Mouse (Mus musculus) embryonic facial prominence, embryonic 13.5 days (tissue): ENCODE data around the gene Dcaf4. TPM values are rescaled to one million over a fixed set of nuclear protein-coding genes. Genes with fewer than 3 reads are reported as not detected.

ENCODE experiments used
- ATAC-seq: fragments of 200-750 bp; cut with Nextera tagmentation; 2 replicates; pipeline ENCODE4 v1.8.0; 2017; ENCODE audit warnings: low read depth; ENCODE audit not compliant: insufficient number of reproducible peaks, insufficient read depth, low FRiP score, low TSS enrichment
- H3K27ac ChIP-seq: fragments of 300-500 bp; sonication (generic); 2 replicates; pipeline ENCODE4 v1.5.1; 2015; ENCODE audit warnings: moderate library complexity, mild to moderate bottlenecking, inconsistent platforms
- H3K27me3 ChIP-seq: fragments of 300-500 bp; sonication (generic); 2 replicates; pipeline ENCODE4 v1.6.1; 2015; ENCODE audit warnings: mild to moderate bottlenecking, inconsistent platforms
- H3K36me3 ChIP-seq: fragments of 300-500 bp; sonication (generic); 2 replicates; pipeline ENCODE4 v1.6.1; 2015; ENCODE audit warnings: mild to moderate bottlenecking, inconsistent platforms
- H3K4me1 ChIP-seq: fragments of 300-500 bp; sonication (generic); 2 replicates; pipeline ENCODE4 v1.6.1; 2015; ENCODE audit warnings: inconsistent platforms
- H3K4me2 ChIP-seq: fragments of 300-500 bp; sonication (generic); 2 replicates; pipeline ENCODE4 v1.6.1; 2015; ENCODE audit warnings: moderate library complexity, mild to moderate bottlenecking, inconsistent platforms
- H3K4me3 ChIP-seq: fragments of 300-500 bp; sonication (generic); 2 replicates; pipeline ENCODE4 v1.5.1; 2015; ENCODE audit warnings: mild to moderate bottlenecking, inconsistent platforms
- H3K9ac ChIP-seq: fragments of 300-500 bp; sonication (generic); 2 replicates; pipeline ENCODE4 v1.6.1; 2015; ENCODE audit warnings: mild to moderate bottlenecking, inconsistent platforms
- H3K9me3 ChIP-seq: fragments of 300-500 bp; sonication (generic); 2 replicates; pipeline ENCODE4 v1.6.1; 2016; ENCODE audit warnings: inconsistent platforms
- WGBS: fragments of 180-500 bp; shearing (Covaris S2); methylation state at CpG from one replicate; pipeline ENCODE4 v1.1.7; 2015; ENCODE audit warnings: mixed read lengths; 5-methylcytosine and 5-hydroxymethylcytosine counted together
- polyA plus RNA-seq: library from polyadenylated mRNA; unstranded; fragments of >200 nt; fragmentation: Nextera tagmentation; extraction: Ambion mirVana; gene quantifications from 2 replicates; pipeline ENCODE4 v1.2.1, GENCODE M21; 2015

The Dcaf4 gene
- polyA plus RNA-seq, 1 experiment from 2014 or later, result 42.4 TPM

DNA sequence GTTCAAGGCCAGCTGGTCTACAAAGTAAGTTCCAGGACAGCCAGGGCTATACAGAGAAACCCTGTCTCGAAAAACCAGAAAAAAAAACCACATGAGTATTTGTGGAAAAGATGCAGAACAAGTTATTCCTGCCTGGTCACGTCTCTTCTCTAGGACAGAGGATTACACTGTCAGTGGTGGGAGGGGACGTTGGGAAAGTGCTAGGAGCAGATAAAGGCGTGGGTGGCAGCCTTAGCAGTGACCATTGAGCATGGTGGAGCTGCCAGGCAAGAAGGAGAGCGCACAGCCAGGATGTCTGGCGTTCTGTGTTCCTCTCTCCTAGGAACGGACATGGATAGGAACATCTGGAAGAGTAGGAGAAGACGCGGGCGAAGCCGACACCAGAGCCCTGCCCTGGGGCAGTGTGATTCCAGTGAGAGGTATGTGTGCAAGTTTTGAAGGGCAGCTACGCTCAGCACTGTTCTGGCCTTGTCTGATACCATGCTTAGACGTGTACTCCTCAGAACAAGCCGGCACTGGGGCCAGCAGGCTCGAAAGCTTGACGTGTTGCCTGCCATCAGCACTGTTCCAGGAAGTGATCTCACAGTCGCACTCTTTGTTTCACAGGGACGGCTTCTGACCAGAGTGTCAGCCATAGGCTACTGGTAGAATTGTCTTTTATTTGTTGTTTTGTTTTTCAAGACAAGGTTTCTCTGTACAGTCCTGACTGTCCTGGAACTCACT, 5.7 kb downstream of the Dcaf4 start:
- H3K9ac ChIP-seq, result no peak overlapping the region
- H3K9me3 ChIP-seq, result no peaks in the 10 kb centered on the region
- peaks cover 20% of the 10 kb centered on the region for H3K36me3 ChIP-seq
- peak overlapping the region; percentile 57 for H3K27ac ChIP-seq
- peak overlapping the region; percentile 20; the same call in 1 of the 2 replicates for H3K4me2 ChIP-seq
- no peaks in the 10 kb centered on the region for H3K27me3 ChIP-seq
- no peak for ATAC-seq
- WGBS, result 52% methylated on average over 18 of the region's 18 CpGs
- H3K4me3 ChIP-seq, result no peak overlapping the region
- peaks cover 22% of the 10 kb centered on the region for H3K4me1 ChIP-seq

GRCm38 (mm10) chr12:83527816-83528215, 7.5 kb downstream of the Dcaf4 start:
- 45% methylated on average over 6 of the region's 6 CpGs for WGBS
- H3K4me1 ChIP-seq, result peaks cover 9% of the 10 kb centered on the region
- H3K36me3 ChIP-seq, result peaks cover 38% of the 10 kb centered on the region

GRCm38 (mm10) chr12:83528665-83529064, 8.4 kb downstream of the Dcaf4 start:
- Histone ChIP-seq H3K9me3 (no peaks in the 10 kb centered on the region), H3K27me3 (no peaks in the 10 kb centered on the region), H3K27ac (no peak overlapping the region), H3K9ac (no peak overlapping the region), H3K4me2 (no peak overlapping the region), H3K36me3 (peaks cover 45% of the 10 kb centered on the region), H3K4me3 (no peak overlapping the region), H3K4me1 (peaks cover 9% of the 10 kb centered on the region)
- ATAC-seq, result no peak
- WGBS, result 90% methylated on average over 5 of the region's 5 CpGs

More at GRCm38 (mm10) chr12:83527816-83528215, 7.5 kb downstream of the Dcaf4 start:
- ATAC-seq, result no peak
- no peak overlapping the region for H3K27ac ChIP-seq
- H3K9me3 ChIP-seq, result no peaks in the 10 kb centered on the region
- H3K4me3 ChIP-seq, result no peak overlapping the region
- no peak overlapping the region for H3K9ac ChIP-seq
- H3K4me2 ChIP-seq, result no peak overlapping the region
- no peaks in the 10 kb centered on the region for H3K27me3 ChIP-seq

- Histone ChIP-seq H3K36me3 (peaks cover 70% of the 10 kb centered on the region), H3K4me3 (no peak overlapping the region), H3K9me3 (no peaks in the 10 kb centered on the region), H3K27ac (no peak overlapping the region), H3K4me1 (peaks cover 10% of the 10 kb centered on the region), H3K27me3 (no peaks in the 10 kb centered on the region), H3K9ac (no peak overlapping the region), H3K4me2 (no peak overlapping the region)
- ATAC-seq, result no peak
- WGBS, result 88% methylated on average over 6 of the region's 6 CpGs
Measured at GRCm38 (mm10) chr12:83531992-83532391, 11.7 kb downstream of the Dcaf4 start.

DNA sequence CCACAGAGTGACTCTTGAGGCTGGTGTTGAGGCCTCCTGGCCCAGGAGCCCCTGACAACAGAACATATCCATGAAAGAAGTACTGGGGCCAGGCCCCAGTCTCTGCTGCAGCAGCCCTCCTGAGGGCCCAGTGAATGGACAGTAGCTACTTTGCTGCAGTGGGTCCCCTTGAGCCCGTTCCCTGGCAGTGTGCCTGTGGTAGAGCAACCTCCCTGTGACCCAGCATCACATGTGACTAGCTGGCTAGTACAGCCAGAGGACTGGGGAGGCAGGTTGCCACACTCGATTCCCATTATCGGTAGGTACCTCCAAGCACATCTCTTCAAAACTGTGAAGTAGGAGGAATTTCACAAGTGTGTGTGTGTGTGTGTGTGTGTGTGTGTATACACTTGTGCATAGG, 12.7 kb downstream of the Dcaf4 start:
- ATAC-seq, result no peak
- peaks cover 75% of the 10 kb centered on the region for H3K36me3 ChIP-seq
- 89% methylated on average over 3 of the region's 3 CpGs for WGBS

GRCm38 (mm10) chr12:83534190-83534589, 13.9 kb downstream of the Dcaf4 start:
- WGBS, result 79% methylated on average over 3 of the region's 3 CpGs
- ATAC-seq, result no peak

More for the DNA sequence above, 12.7 kb downstream of the Dcaf4 start:
- H3K4me1 ChIP-seq, result peaks cover 10% of the 10 kb centered on the region
- no peak overlapping the region for H3K9ac ChIP-seq
- H3K4me3 ChIP-seq, result no peak overlapping the region
- no peak overlapping the region for H3K4me2 ChIP-seq
- no peaks in the 10 kb centered on the region for H3K27me3 ChIP-seq
- H3K9me3 ChIP-seq, result no peaks in the 10 kb centered on the region
- H3K27ac ChIP-seq, result no peak overlapping the region

GRCm38 (mm10) chr12:83535428-83535827, 15.2 kb downstream of the Dcaf4 start:
- Histone ChIP-seq H3K4me1 (peaks cover 10% of the 10 kb centered on the region), H3K4me2 (no peak overlapping the region), H3K4me3 (no peak overlapping the region), H3K27me3 (no peaks in the 10 kb centered on the region), H3K9me3 (no peaks in the 10 kb centered on the region), H3K36me3 (peaks cover 85% of the 10 kb centered on the region), H3K27ac (peak overlapping the region; percentile 44; the same call in 1 of the 2 replicates), H3K9ac (no peak overlapping the region)
- ATAC-seq, result no peak
- WGBS, result 72% methylated on average over 11 of the region's 11 CpGs

More at GRCm38 (mm10) chr12:83534190-83534589, 13.9 kb downstream of the Dcaf4 start:
- Histone ChIP-seq H3K27me3 (no peaks in the 10 kb centered on the region), H3K4me2 (no peak overlapping the region), H3K27ac (no peak overlapping the region), H3K4me1 (peaks cover 10% of the 10 kb centered on the region), H3K9me3 (no peaks in the 10 kb centered on the region), H3K9ac (no peak overlapping the region), H3K4me3 (no peak overlapping the region), H3K36me3 (peaks cover 77% of the 10 kb centered on the region)

DNA sequence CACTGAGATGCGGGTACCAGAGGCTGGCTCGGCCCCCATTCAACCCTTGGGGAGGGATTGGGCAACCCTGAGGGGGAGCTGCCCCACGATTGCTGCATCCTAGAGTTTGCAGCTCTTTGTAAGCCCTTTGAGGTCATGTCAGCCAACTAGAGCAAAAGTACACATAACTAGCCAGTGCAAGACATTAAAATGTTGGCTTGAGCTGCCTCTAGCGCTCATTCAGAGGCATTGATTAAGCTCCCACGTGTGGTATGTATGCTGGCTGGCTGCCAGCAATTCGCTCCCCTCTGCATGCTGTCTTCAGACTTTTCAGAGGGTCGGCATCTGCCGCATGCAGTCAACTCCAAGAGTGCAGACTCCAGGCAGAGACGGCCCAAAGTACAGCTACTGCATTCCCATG, 15.8 kb downstream of the Dcaf4 start:
- Histone ChIP-seq H3K9ac (0 out of 2 replicates have a peak overlapping the region, but pooled peaks have one; percentile 32), H3K36me3 (peaks cover 88% of the 10 kb centered on the region)
- 50% methylated on average over 9 of the region's 9 CpGs for WGBS

DNA sequence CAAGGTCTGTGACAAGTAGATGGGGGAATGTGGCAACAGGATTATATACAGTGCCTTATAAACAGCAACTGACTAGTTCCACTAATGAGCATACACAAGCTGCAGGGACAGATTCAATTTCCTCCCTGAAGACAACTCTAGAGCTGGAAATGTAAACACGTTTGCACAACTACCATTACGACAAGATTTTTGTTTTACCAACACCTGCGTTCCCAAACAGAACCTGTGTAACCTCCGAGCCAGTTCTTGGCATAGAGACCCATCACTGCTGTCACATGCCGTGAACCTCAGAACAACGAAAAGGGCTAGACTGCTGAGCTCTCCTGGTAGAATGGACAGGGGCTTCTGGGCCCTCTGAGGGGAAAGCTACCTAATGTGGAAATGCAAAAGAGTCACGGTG, 23.7 kb downstream of the Dcaf4 start:
- no peak for ATAC-seq
- Histone ChIP-seq H3K9me3 (no peaks in the 10 kb centered on the region), H3K9ac (no peak overlapping the region), H3K27ac (no peak overlapping the region), H3K4me1 (no peaks in the 10 kb centered on the region), H3K27me3 (no peaks in the 10 kb centered on the region), H3K36me3 (peaks cover 73% of the 10 kb centered on the region), H3K4me3 (no peak overlapping the region), H3K4me2 (no peak overlapping the region)
- WGBS, result 83% methylated on average over 7 of the region's 7 CpGs

More for the DNA sequence above, 15.8 kb downstream of the Dcaf4 start:
- H3K4me3 ChIP-seq, result no peak overlapping the region
- H3K27ac ChIP-seq, result peak overlapping the region; percentile 44; the same call in 1 of the 2 replicates
- H3K4me2 ChIP-seq, result no peak overlapping the region
- no peak for ATAC-seq
- H3K4me1 ChIP-seq, result peaks cover 10% of the 10 kb centered on the region
- no peaks in the 10 kb centered on the region for H3K27me3 ChIP-seq
- no peaks in the 10 kb centered on the region for H3K9me3 ChIP-seq

GRCm38 (mm10) chr12:83544791-83545190, 24.5 kb downstream of the Dcaf4 start:
- no peak for ATAC-seq
- Histone ChIP-seq H3K4me2 (no peak overlapping the region), H3K9me3 (no peaks in the 10 kb centered on the region), H3K4me3 (no peak overlapping the region), H3K4me1 (no peaks in the 10 kb centered on the region), H3K9ac (no peak overlapping the region), H3K27ac (no peak overlapping the region), H3K36me3 (peaks cover 70% of the 10 kb centered on the region), H3K27me3 (no peaks in the 10 kb centered on the region)

DNA sequence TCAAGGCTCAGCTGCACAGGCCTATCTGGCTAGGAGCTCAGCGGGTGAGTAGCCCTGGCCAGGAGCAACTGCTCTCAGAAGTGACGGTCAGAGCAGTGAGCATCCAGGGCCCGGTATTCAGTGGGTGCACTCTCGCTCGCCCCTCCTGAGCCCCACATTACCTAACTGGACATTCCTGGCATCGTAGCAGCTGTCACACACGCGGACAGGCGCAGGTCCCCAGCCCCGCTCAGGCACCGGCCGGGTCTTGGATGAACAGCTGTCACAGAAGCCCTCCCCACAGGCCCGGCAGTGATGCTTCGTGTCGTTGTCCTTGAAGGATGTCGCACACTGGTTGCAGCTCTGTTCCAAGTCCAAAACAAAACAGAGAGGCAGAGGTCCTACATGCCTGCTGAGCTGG, 31.0 kb downstream of the Dcaf4 start:
- WGBS, result 94% methylated on average over 16 of the region's 16 CpGs
- Histone ChIP-seq H3K27ac (no peak overlapping the region), H3K9ac (peak overlapping the region; percentile 6; the same call in 1 of the 2 replicates), H3K4me1 (no peaks in the 10 kb centered on the region), H3K4me3 (no peak overlapping the region), H3K36me3 (peaks cover 91% of the 10 kb centered on the region), H3K4me2 (no peak overlapping the region), H3K9me3 (no peaks in the 10 kb centered on the region), H3K27me3 (no peaks in the 10 kb centered on the region)
- ATAC-seq, result no peak

GRCm38 (mm10) chr12:83553816-83554215, 33.5 kb downstream of the Dcaf4 start:
- H3K4me2 ChIP-seq, result no peak overlapping the region
- H3K4me1 ChIP-seq, result no peaks in the 10 kb centered on the region
- 78% methylated on average over 4 of the region's 4 CpGs for WGBS

More at GRCm38 (mm10) chr12:83553816-83554215, 33.5 kb downstream of the Dcaf4 start:
- no peak overlapping the region for H3K27ac ChIP-seq
- no peaks in the 10 kb centered on the region for H3K27me3 ChIP-seq
- peaks cover 89% of the 10 kb centered on the region for H3K36me3 ChIP-seq
- no peak overlapping the region for H3K4me3 ChIP-seq
- no peaks in the 10 kb centered on the region for H3K9me3 ChIP-seq
- no peak overlapping the region for H3K9ac ChIP-seq
- ATAC-seq, result no peak
